Mouse (Mus musculus) layer of hippocampus, postnatal 10 days (tissue): ENCODE results near the gene Bcl2. TPM values are rescaled to one million over a fixed set of nuclear protein-coding genes. Genes with fewer than 3 reads are reported as not detected.
A peak's percentile ranks its signal among the peaks of the same experiment; 100 is the strongest.

Source experiments
- DNase-seq, 2 experiments: peaks; one replicate each; pipeline ENCODE4 v3.0.0; 2021; ENCODE audit warnings: low spot score in 2 of 2
- total RNA-seq, 2 experiments: library from RNA; stranded (reverse); gene quantifications; 2 replicates each; pipeline ENCODE4 v1.2.3; 2021

Bcl2 gene
- total RNA-seq, 2 experiments from 2014 or later, result 11.2 to 11.3 TPM

DNA sequence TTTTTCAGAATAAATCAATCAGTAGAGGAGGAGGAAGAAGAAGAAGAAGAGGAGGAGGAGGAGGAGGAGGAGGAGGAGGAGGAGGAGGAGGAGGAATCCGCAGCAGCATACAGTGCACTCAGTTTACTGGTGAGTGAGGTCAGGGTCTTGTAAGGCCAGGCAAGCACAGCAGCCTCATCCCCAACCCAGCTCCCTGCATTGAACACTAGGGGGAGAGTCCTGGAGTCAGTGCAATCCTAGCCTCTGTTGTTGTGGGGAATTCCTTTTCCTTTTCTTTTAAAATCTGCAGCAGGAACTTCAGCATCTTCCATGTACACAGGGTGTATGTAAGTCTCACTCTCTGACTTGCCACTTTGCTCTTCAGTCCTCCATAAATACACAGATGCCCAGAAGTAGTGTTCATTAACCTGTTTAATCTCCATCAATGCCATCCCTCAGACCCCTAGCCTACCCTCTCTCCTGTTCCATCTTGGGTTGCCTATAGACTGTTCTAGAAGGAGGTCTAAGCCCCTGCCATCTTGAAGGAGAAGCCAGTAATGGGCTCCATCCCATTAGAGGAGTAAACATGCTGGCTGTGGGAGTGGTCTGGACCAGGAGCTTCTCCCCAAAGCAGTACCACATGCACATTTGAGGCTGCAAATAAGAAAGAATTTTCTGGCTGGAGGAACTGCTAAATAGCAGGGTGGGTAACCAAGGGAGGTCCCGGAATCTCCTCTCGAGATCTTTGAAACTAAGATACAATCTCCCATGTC, 85.2 kb downstream of the Bcl2 start:
- no peak for DNase-seq

DNA sequence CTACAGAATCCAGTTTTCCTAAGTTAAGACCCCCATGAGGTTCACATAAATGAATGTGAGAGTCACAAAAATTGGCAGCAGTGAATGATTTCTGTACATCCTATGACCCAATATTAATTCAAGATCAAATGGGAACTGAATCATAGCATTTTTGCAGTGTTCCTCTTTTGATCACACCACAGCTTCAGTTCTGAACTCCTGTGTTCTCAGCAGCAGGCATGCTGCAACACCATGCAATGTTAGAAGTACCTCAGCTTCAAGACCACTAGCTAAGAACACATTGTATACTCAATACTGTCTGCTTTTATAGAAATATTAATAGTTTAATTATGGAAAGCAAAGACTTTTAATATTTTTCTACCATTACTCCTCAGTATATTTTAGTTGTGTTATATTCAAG, 85.8 kb downstream of the Bcl2 start:
- no peak for DNase-seq

DNA sequence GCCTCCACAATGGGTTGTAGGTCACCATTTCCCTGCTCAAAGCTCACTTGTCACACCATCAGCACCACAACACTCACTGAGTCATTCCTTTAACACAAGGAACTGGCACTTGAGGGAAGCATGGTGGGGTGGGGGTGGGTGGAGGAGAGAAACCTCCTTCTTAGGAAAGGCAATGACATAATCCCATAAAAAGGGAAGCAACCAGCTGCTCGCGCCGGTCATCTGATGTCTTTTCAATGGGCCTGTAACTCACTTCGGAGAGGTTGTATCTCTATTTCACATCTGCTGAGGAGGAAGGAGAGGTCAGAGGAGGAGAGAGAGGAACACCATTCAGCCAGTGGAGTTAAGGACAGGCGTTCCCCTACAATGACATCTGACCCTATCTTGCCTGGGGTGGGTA, 86.8 kb downstream of the Bcl2 start:
- DNase-seq, result no peak

DNA sequence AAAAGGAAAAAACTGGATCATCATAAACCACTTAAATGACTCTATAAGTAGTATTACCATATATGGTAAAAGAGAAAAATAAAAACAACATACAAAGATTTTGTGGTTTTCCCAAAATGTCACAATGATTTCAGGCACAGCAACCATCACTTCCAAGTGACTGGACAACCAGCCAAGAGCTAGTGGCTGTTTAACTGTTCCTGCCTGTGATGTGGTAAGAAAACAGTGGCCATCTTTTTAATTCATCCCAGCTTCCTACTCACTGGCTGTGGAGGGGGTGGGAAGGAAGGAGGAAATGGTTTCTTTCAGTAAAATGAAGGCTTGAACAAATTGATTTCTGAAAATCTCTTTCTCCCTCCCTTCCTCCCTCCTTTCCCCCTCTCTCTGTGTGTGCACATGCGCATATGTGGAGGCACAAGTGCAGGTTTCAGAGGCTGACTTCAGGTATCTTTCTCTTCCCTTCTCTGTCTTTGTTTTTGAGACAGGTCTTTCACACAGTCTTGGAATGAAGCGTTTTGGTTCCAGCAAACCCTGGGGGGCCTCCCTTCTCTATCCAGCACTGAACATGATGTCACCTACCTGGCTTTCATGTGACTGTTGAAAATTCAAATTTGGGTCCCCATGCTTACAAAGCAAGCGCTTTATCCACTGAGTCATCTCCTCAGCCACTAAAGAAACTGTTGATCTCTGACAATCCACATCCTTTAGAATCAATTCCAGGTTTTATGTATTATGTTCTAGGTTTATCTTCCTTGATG, 93.7 kb downstream of the Bcl2 start:
- no peak for DNase-seq

DNA sequence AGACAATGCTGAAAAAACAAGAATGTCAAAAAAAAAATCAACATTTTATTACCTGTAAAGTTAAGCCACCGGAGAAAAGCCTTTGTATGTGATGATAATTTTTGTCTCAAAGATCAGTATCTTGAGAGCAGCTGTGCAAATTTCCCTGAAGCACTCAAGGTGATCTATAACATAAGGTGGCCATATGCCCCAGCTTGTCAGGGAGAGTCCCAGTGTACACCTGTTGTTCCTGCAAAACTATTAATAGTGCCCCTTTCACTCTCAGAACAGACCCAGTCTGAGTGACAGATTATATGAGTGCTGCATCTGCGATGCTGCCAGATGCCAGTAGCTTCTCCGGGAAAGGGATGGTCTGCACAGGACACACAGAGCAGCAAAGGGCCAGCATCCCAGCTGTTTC, 95.3 kb downstream of the Bcl2 start:
- DNase-seq, result no peak

DNA sequence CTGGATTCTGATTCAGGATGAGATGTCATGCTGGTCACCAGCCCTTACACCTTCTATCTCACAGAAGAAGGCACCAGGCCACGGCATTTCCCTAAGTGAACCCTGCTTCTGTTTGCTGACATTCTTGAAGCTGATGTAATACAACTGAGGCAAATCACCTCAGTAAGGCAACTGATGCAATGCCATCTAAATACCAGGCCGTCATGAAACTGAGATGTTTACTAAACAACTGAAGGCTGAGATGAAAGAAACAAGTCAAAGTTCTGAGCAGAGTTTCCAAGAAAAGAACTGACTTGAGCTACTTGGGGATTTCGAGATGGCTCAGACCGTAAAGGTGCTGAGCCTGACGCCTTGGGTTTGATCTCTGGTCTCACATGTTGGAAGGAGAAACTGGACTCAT, 97.1 kb downstream of the Bcl2 start:
- DNase-seq, result no peak

DNA sequence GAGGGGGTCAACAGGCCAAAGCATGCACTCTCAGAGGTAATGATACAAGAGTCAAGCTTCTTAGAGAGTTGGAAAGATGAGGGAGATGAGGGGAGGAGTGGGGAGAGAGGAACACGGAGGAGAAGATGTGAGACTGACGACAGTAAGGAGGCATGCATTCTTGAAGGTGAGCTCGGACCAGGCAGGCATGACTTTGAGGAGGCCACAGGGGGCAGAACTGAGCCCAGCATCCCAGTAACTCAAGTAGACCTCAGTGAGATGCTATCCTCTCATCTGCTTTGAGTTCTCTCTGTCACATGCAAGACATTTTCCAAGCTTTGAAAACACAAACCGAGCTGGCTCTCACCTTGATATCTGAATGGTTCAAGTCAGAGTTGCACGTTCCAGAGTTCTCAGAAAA, 100.7 kb downstream of the Bcl2 start:
- DNase-seq, result no peak

DNA sequence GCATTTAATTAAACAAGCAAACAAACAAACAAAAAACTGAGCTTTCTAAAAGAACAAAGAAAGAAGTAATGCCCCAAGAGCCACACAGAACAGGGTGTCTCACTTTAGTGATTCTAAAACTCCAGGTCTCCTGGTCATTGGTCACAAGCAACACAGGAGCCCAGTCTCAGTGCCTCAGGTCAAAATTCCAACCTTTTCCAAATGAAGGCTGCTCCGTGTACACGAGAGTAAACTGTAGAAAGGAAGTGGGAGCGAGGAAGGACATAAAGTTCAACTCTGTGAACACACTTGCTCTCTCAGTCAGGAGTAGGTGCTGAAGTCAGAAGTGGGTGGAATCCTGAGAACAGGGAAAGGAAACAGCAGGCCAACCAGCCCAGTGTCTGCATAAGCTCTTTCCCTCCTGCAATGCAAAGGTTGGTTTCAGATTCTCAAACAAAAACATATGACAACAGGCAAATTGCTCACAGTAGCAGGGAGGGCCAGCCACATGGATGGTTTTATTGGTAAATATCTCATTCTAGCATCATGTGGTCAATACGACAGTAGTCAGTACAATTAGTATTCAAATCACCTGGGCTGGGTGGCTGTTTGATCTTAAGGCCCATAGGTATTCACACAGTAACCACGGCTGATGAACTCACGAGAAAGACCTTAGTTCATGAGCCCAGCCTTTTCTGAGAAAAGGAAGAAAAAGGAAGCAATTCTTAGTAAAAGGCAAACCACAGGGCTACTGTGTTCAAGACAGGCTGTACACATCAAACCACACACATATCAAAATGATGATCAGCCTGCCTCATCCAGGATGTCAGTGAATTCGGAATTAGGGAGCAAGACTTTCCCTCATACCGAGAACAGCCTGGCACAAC, 101.7 kb downstream of the Bcl2 start:
- DNase-seq, result no peak

DNA sequence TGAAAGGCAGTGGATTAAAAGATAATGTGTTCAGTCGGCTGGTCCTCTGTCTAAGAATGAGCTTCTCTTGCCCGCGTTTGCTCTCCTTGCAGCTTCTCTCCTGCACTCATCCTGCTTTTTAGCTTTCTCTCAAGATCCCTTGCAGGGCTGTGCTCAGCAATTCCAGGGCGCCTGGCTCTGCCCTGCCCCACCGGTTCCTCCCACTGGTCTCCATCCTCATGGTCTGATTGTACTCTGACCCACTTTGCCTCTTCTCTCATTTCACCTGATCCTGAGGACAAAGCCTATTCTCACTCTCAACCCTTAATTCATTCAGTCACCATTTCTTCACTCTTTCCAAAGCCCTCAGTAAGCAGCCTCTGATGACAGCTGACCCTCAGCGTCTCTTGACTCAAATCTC, 102.8 kb downstream of the Bcl2 start:
- DNase-seq, result no peak

DNA sequence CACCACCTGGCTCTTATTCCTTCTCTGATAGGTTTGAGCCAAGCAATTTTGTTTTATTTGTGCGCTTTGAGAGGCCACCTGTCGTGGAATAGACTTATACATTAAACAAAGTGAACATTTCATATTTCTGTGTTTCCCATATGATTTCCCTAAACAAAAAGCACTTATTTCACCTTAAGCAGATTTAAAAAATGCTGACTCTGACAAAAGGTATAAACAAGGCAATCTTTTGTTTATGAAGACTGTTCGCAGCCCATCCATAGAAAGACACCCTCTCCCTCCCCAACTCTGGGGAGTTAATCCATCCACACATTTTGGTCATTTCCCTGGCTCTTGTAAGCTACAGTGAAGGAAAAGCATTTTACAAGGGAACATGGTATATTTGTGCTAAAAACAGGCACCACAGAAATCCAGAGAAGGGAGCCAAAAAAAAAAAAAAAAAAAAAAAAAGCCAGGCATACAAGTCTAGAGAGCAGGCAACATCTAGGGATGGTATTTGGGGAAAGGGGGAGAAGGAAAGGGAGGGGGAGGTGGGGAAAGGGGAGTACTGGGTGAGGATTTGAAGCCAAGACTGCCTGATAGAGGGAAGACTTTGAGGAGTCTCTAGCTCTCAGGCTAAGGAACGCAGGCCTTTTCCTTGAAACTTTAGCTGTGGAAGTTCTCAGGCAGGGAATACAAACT, 105.8 kb downstream of the Bcl2 start:
- DNase-seq, result no peak

DNA sequence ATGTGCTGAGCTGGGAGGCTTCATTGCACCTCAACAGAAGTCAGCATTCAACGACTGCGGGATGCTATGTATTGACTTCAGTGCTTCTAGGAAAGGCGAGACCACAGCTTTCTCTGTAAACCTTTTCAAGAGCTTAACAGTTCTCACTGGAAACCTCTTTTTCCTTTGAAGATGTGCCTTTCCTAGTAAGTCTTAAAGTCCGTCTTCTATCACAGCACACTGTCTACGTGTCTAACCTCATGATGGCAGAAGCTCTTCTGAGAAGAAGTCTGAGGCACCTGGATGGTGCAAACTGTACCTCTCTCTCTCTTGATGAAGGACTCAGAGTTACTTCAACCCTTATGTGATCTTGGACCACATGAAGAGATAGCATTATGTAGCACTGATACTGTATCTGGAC, 107.1 kb downstream of the Bcl2 start:
- no peak for DNase-seq

DNA sequence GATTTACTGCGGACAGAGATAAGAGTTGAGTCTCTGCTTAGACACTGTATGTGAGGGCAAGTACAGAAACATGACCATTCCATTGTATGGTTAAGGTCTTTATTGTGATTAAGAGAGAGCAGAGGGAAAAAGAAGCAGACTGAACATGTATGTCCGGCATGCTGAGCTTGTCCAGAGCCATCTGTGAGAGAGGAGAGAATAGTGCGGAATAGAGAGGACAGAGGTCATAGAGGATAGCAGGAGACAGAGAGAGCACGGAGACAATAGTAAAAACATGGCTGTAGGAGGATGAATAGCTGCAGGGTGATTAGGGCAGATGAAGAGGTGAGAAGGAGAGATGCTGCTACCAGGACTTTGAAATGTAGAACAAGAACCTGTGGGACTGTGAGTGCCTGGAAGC, 110.7 kb downstream of the Bcl2 start:
- DNase-seq, result no peak

DNA sequence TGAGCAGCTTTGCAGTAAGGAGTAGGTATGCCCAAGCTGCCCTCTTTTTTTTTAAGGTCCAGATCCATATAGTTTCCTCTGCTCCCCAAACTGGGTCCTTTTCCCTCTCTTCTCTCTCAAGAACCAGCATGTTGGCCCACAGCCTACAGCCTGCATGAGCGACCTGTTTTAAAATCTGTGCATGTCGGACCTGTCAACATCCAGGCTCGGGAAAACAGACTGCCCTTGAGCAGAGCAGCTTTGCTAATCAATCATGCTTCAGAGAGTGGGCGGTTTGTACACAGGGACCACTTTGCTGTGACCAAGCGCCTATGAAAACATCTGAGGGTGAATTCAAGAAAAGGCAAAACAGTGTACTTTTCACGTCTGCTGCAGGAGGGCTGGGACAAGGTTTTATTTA, 111.1 kb downstream of the Bcl2 start:
- DNase-seq, result peak; percentile 44 to 54

DNA sequence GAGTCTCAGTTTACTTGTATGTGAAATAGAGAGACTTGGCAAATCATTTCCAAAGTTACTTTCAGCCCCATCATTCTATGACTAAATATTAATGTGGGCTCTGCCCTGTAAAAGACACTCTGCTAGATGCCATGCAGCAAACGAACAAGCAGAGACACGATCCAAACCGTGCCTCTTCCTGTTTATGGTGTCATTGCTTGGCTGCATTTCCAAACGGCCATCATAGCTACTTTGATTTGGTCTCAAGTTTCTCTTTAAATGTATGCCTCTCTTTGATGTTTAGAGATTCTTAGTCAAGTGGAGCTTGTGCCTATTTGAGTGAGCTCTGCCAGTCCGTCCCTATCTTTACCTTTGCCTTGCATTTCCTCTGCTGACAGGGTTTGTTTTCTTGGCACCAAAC, 111.5 kb downstream of the Bcl2 start:
- no peak for DNase-seq

DNA sequence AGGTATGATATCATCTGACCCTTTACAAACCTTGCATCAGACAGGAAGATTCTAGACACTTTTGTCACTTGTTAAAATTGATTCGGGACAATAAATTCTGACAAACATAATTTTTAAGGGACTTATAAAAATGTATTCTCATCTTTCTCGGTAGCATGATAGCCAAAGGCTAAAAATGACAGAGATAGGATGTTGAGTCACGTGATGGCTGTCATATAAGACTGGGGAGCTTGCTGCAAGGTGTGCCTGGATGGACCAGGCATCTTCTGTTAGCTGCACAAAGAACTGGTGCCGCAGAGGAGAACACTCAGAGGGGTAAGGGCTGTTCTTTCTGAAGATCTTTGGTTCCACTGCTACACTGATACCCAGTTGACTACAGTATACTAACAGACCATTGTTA, 112.8 kb downstream of the Bcl2 start:
- no peak for DNase-seq

DNA sequence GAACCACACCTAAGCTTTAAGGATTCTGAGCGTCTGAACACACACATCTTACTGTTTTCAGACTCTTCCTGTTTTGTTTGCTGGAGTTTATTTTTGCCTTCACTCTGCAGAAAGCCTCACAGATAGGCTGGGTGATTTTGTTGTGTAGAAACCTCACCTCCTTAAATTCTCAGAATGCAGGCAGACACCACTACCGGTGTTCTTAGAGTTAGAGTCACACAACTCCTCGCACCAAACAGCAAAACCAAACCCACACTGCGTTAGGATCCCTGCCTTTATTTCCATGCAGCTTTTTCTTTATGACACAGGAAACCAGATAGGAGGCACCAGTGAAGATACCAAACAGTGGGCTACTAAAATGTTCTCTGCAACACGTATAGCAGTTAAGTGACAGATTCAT, 113.2 kb downstream of the Bcl2 start:
- no peak for DNase-seq

DNA sequence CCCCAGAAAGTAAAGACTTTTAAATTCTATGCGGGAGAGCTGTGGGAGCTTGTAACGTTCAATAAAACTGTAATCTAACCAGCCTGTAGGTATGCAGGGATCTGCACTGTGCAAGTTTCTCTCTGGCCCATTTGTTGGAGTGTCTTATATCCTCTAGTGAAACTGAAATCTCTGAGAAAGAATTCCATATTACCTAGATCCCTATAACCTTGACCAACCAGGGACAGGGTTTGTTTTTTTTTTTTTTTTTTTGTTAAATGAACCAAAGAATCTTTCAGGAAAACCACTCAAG, 115.8 kb downstream of the Bcl2 start:
- DNase-seq, result no peak

DNA sequence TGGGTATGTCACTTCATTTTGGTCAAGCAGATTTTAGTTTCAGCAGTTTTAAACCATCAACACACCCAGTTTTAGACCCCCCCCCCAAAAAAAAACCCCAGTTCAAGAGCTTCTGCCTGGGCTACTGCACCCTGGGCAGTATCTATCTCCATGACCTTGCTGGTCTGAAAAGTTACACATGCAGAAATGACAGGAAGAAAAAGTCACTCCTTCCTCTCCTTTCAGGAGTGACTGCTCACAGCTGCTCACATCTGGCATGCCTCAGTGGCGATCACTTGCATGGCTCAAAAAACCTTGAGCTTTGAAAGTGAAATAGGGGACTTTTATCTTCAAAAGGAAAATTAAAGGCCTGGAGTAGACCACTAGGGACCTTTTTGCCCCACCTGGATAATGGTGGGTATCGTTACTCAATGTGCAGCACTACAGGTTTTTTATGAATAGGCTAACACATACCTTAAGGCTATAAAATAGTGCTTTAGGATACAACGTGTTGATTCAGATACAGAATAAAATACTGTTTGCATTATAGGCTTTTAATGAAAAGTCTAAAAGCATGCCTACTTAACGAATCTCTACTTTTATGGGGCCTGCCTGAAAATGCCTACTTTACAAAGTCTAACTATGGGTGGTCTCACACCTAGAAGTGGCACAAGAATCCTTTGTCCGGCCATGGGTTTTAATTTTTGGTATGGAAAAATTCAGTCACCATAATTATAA, 116.3 kb downstream of the Bcl2 start:
- no peak for DNase-seq

DNA sequence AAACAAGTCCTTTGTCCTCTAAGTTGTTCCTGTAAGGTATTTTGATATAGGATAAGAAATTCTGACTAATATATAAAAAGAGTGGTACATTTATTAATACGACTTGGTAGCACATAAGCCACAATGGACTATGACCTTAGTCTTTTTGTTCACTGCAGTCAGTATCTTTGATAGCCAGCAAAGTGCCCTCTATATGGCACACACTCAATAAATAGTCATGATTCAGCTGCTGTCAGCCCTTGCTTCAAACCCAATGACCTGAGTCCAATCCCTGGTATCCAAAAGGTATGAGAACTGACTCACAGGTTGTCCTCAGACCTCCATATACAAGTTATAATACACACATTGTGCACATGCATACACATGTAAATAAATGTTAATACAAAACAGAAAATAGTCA, 117.7 kb downstream of the Bcl2 start:
- DNase-seq, result no peak

DNA sequence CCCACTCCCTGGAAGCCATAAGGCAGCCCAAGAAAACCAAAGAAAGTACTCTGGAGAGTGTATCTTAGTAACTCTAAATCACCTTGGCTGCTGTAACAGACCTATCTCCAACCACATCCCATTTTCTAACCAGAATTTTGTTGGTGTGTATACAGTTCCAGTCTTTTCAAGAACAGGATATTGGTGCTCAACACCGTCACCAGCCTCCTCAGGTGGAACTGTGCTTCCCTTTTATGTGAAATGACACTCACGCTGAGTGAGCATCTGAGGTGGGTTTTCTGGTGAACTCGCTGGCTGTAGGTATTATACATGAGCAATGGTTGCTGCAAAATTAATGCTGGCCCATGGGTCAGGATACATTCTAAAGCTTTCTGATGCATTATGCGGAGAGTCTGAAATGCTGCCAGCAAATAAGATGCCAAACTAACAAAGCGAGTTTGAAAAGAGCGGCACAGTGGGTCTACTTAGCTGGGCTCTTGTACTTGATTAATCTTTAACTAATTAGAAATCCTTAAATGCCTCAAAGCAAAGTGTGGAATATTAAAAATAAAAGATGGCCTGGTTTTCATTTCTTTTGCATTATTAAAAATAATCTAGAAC, 118.7 kb downstream of the Bcl2 start:
- no peak for DNase-seq
